Mouse (Mus musculus): ENCODE measurements around the gene Mrpl49. TPM values are rescaled to one million over a fixed set of nuclear protein-coding genes. Genes with fewer than 3 reads are reported as not detected.

Mrpl49 gene
- total RNA-seq, 2 experiments from 2014 or later = 13.0 to 27.2 TPM

Other genes starting within 250 kb of the Mrpl49 start
- 3.6 and 9.2 TPM in 2 replicates for gene Frmd8, start 182.5 kb downstream of the Mrpl49 start, total RNA-seq (2015; ENCODE audit: low replicate concordance)
- gene Frmd8, start 182.5 kb downstream of the Mrpl49 start, total RNA-seq (2017; ENCODE audit: low replicate concordance) = 4.2 and 6.0 TPM in 2 replicates
- gene Slc25a45, start 180.0 kb downstream of the Mrpl49 start, total RNA-seq (2015; ENCODE audit: low replicate concordance) = 2.9 and 8.8 TPM in 2 replicates
- 7.2 and 7.8 TPM in 2 replicates for gene Slc25a45, start 180.0 kb downstream of the Mrpl49 start, total RNA-seq (2017; ENCODE audit: low replicate concordance)
- 3.8 and 4.7 TPM in 2 replicates for gene Tigd3, start 163.6 kb downstream of the Mrpl49 start, total RNA-seq (2015; ENCODE audit: low replicate concordance)
- gene Tigd3, start 163.6 kb downstream of the Mrpl49 start, total RNA-seq (2017; ENCODE audit: low replicate concordance) = 8.2 and 9.4 TPM in 2 replicates
- gene Dpf2, start 144.8 kb downstream of the Mrpl49 start, total RNA-seq (2015; ENCODE audit: low replicate concordance) = 25.9 and 71.7 TPM in 2 replicates
- 43.9 and 168 TPM in 2 replicates for gene Dpf2, start 144.8 kb downstream of the Mrpl49 start, total RNA-seq (2017; ENCODE audit: low replicate concordance)
- 0.72 TPM in 1 of 2 replicates, not detected in the other for gene Cdc42ep2, start 133.0 kb downstream of the Mrpl49 start, total RNA-seq (2015; ENCODE audit: low replicate concordance)
- gene Cdc42ep2, start 133.0 kb downstream of the Mrpl49 start, total RNA-seq (2017; ENCODE audit: low replicate concordance) = not detected in 2 replicates
- 64.9 and 72.5 TPM in 2 replicates for gene Pola2, start 93.6 kb downstream of the Mrpl49 start, total RNA-seq (2015; ENCODE audit: low replicate concordance)
- gene Pola2, start 93.6 kb downstream of the Mrpl49 start, total RNA-seq (2017; ENCODE audit: low replicate concordance) = 55.1 and 71.9 TPM in 2 replicates
- gene Slc22a20, start 71.6 kb downstream of the Mrpl49 start, total RNA-seq (2015; ENCODE audit: low replicate concordance) = not detected in 2 replicates
- gene Slc22a20, start 71.6 kb downstream of the Mrpl49 start, total RNA-seq (2017; ENCODE audit: low replicate concordance) = not detected in 2 replicates
- 38.1 and 49.7 TPM in 2 replicates for gene Capn1, start 41.9 kb downstream of the Mrpl49 start, total RNA-seq (2015; ENCODE audit: low replicate concordance)
- gene Capn1, start 41.9 kb downstream of the Mrpl49 start, total RNA-seq (2017; ENCODE audit: low replicate concordance) = 63.8 and 64.3 TPM in 2 replicates
- 29.3 and 45.8 TPM in 2 replicates for gene Syvn1, start 11.2 kb downstream of the Mrpl49 start, total RNA-seq (2015; ENCODE audit: low replicate concordance)
- gene Syvn1, start 11.2 kb downstream of the Mrpl49 start, total RNA-seq (2017; ENCODE audit: low replicate concordance) = 16.8 and 20.8 TPM in 2 replicates
- 666 and 864 TPM in 2 replicates for gene Fau, start 59 bp upstream of the Mrpl49 start, total RNA-seq (2015; ENCODE audit: low replicate concordance)
- gene Fau, start 59 bp upstream of the Mrpl49 start, total RNA-seq (2017; ENCODE audit: low replicate concordance) = 450 and 703 TPM in 2 replicates
- gene Znhit2, start 3.4 kb upstream of the Mrpl49 start, total RNA-seq (2015; ENCODE audit: low replicate concordance) = 5.9 and 7.2 TPM in 2 replicates
- gene Znhit2, start 3.4 kb upstream of the Mrpl49 start, total RNA-seq (2017; ENCODE audit: low replicate concordance) = 3.0 and 5.7 TPM in 2 replicates
- 14.1 TPM in 1 of 2 replicates, not detected in the other for gene Tm7sf2, start 10.6 kb upstream of the Mrpl49 start, total RNA-seq (2015; ENCODE audit: low replicate concordance)
- gene Tm7sf2, start 10.6 kb upstream of the Mrpl49 start, total RNA-seq (2017; ENCODE audit: low replicate concordance) = 1.9 TPM in 1 of 2 replicates, not detected in the other
- 17.3 and 30.2 TPM in 2 replicates for gene Vps51, start 19.4 kb upstream of the Mrpl49 start, total RNA-seq (2015; ENCODE audit: low replicate concordance)
- 10.5 and 10.9 TPM in 2 replicates for gene Vps51, start 19.4 kb upstream of the Mrpl49 start, total RNA-seq (2017; ENCODE audit: low replicate concordance)
- not detected in 2 replicates for gene Tmem262, start 22.2 kb upstream of the Mrpl49 start, total RNA-seq (2015; ENCODE audit: low replicate concordance)
- not detected in 2 replicates for gene Tmem262, start 22.2 kb upstream of the Mrpl49 start, total RNA-seq (2017; ENCODE audit: low replicate concordance)
- not detected in 2 replicates for gene Gm28374, start 24.5 kb upstream of the Mrpl49 start, total RNA-seq (2015; ENCODE audit: low replicate concordance)
- gene Gm28374, start 24.5 kb upstream of the Mrpl49 start, total RNA-seq (2017; ENCODE audit: low replicate concordance) = not detected in 2 replicates
- 6.3 and 6.5 TPM in 2 replicates for gene Zfpl1, start 27.2 kb upstream of the Mrpl49 start, total RNA-seq (2015; ENCODE audit: low replicate concordance)
- gene Zfpl1, start 27.2 kb upstream of the Mrpl49 start, total RNA-seq (2017; ENCODE audit: low replicate concordance) = 20.0 and 23.5 TPM in 2 replicates
- 70.3 and 72.1 TPM in 2 replicates for gene Cdca5, start 27.2 kb upstream of the Mrpl49 start, total RNA-seq (2015; ENCODE audit: low replicate concordance)
- gene Cdca5, start 27.2 kb upstream of the Mrpl49 start, total RNA-seq (2017; ENCODE audit: low replicate concordance) = 56.7 and 64.8 TPM in 2 replicates
- gene AC131692.1, start 36.6 kb upstream of the Mrpl49 start, total RNA-seq (2015; ENCODE audit: low replicate concordance) = 21.4 TPM in 1 of 2 replicates, not detected in the other
- 12.1 and 29.4 TPM in 2 replicates for gene AC131692.1, start 36.6 kb upstream of the Mrpl49 start, total RNA-seq (2017; ENCODE audit: low replicate concordance)
- 14.7 and 15.9 TPM in 2 replicates for gene Naaladl1, start 48.0 kb upstream of the Mrpl49 start, total RNA-seq (2015; ENCODE audit: low replicate concordance)
- 6.4 and 9.8 TPM in 2 replicates for gene Naaladl1, start 48.0 kb upstream of the Mrpl49 start, total RNA-seq (2017; ENCODE audit: low replicate concordance)
- 2.5 and 5.9 TPM in 2 replicates for gene Sac3d1, start 60.9 kb upstream of the Mrpl49 start, total RNA-seq (2015; ENCODE audit: low replicate concordance)
- 4.4 and 4.6 TPM in 2 replicates for gene Sac3d1, start 60.9 kb upstream of the Mrpl49 start, total RNA-seq (2017; ENCODE audit: low replicate concordance)
- 52.8 and 61.6 TPM in 2 replicates for gene Snx15, start 70.5 kb upstream of the Mrpl49 start, total RNA-seq (2015; ENCODE audit: low replicate concordance)
- gene Snx15, start 70.5 kb upstream of the Mrpl49 start, total RNA-seq (2017; ENCODE audit: low replicate concordance) = 23.8 and 39.4 TPM in 2 replicates
- gene Batf2, start 83.2 kb upstream of the Mrpl49 start, total RNA-seq (2015; ENCODE audit: low replicate concordance) = 2.5 and 7.1 TPM in 2 replicates
- 1.7 TPM in 1 of 2 replicates, not detected in the other for gene Batf2, start 83.2 kb upstream of the Mrpl49 start, total RNA-seq (2017; ENCODE audit: low replicate concordance)
- 17.2 and 19.8 TPM in 2 replicates for gene Arl2, start 83.8 kb upstream of the Mrpl49 start, total RNA-seq (2015; ENCODE audit: low replicate concordance)
- gene Arl2, start 83.8 kb upstream of the Mrpl49 start, total RNA-seq (2017; ENCODE audit: low replicate concordance) = 9.4 and 17.3 TPM in 2 replicates
- not detected in 2 replicates for gene Majin, start 126.6 kb upstream of the Mrpl49 start, total RNA-seq (2015; ENCODE audit: low replicate concordance)
- not detected in 2 replicates for gene Majin, start 126.6 kb upstream of the Mrpl49 start, total RNA-seq (2017; ENCODE audit: low replicate concordance)
- not detected in 2 replicates for gene Gpha2, start 168.6 kb upstream of the Mrpl49 start, total RNA-seq (2015; ENCODE audit: low replicate concordance)
- not detected in 2 replicates for gene Gpha2, start 168.6 kb upstream of the Mrpl49 start, total RNA-seq (2017; ENCODE audit: low replicate concordance)
- 52.6 and 79.6 TPM in 2 replicates for gene Ppp2r5b, start 178.1 kb upstream of the Mrpl49 start, total RNA-seq (2015; ENCODE audit: low replicate concordance)
- gene Ppp2r5b, start 178.1 kb upstream of the Mrpl49 start, total RNA-seq (2017; ENCODE audit: low replicate concordance) = 117 and 224 TPM in 2 replicates
- 13.8 and 18.0 TPM in 2 replicates for gene Atg2a, start 183.9 kb upstream of the Mrpl49 start, total RNA-seq (2015; ENCODE audit: low replicate concordance)
- gene Atg2a, start 183.9 kb upstream of the Mrpl49 start, total RNA-seq (2017; ENCODE audit: low replicate concordance) = 18.4 and 18.6 TPM in 2 replicates
- 20.1 and 23.4 TPM in 2 replicates for gene Ehd1, start 218.9 kb upstream of the Mrpl49 start, total RNA-seq (2015; ENCODE audit: low replicate concordance)
- gene Ehd1, start 218.9 kb upstream of the Mrpl49 start, total RNA-seq (2017; ENCODE audit: low replicate concordance) = 17.5 and 30.7 TPM in 2 replicates
- 0.36 TPM in 1 of 2 replicates, not detected in the other for gene Cdc42bpg, start 248.7 kb upstream of the Mrpl49 start, total RNA-seq (2015; ENCODE audit: low replicate concordance)
- 1.4 and 1.5 TPM in 2 replicates for gene Cdc42bpg, start 248.7 kb upstream of the Mrpl49 start, total RNA-seq (2017; ENCODE audit: low replicate concordance)